Mouse (Mus musculus) thymus, adult 2 months (tissue): ENCODE measurements at regions not wholly inside any gene's neighbourhood (a gene's known extent, or its start where the extent isn't known, plus 50 kb on each side); places are given as distances from the start of the nearest gene placed in this dataset.

ENCODE experiments used
- DNase-seq: peaks from one replicate; pipeline ENCODE4 v3.0.0; 2021
- H3K27ac ChIP-seq: fragments of 200-500 bp; 2 replicates; pipeline ENCODE4 v1.5.1; 2012; ENCODE audit warnings: low read length, control low read depth; ENCODE audit not compliant: control insufficient read depth, insufficient read depth
- H3K27me3 ChIP-seq: fragments of 200-500 bp; 2 replicates; pipeline ENCODE4 v1.6.1; 2012; ENCODE audit warnings: mild to moderate bottlenecking, low read length, moderate library complexity, mixed read lengths; ENCODE audit not compliant: control insufficient read depth, insufficient read depth
- H3K36me3 ChIP-seq: fragments of 200-500 bp; 2 replicates; pipeline ENCODE4 v1.6.1; 2012; ENCODE audit warnings: mild to moderate bottlenecking, low read length, moderate library complexity; ENCODE audit not compliant: control insufficient read depth, insufficient read depth
- H3K4me1 ChIP-seq: fragments of 200-500 bp; replicated peaks from 2 replicates; pipeline ENCODE4 v1.6.1; 2012; ENCODE audit warnings: low read length; ENCODE audit not compliant: control insufficient read depth, insufficient read depth
- H3K4me3 ChIP-seq: fragments of 200-500 bp; 2 replicates; pipeline ENCODE4 v1.5.1; 2012; ENCODE audit warnings: mild to moderate bottlenecking, low read length, control low read depth, moderate library complexity; ENCODE audit not compliant: control insufficient read depth, insufficient read depth
- CTCF ChIP-seq: fragments of 200-500 bp; IDR thresholded peaks from 2 replicates; pipeline ENCODE4 v1.5.1; 2012; ENCODE audit warnings: mild to moderate bottlenecking, control low read depth, low read length, moderate library complexity, borderline replicate concordance; ENCODE audit not compliant: control insufficient read depth, poor library complexity, insufficient read depth; ENCODE audit errors: extremely low read depth
- POLR2A ChIP-seq: fragments of 200-500 bp; IDR thresholded peaks from 2 replicates; pipeline ENCODE4 v1.6.1; 2012; ENCODE audit warnings: mild to moderate bottlenecking, low read length, control low read depth, moderate library complexity; ENCODE audit not compliant: control insufficient read depth, poor library complexity, insufficient read depth; ENCODE audit errors: extremely low read depth
- WGBS: fragments of 180-500 bp; shearing (Covaris S2); methylation state at CpG from one replicate; pipeline ENCODE4 v1.1.7; 2018; 5-methylcytosine and 5-hydroxymethylcytosine counted together

DNA sequence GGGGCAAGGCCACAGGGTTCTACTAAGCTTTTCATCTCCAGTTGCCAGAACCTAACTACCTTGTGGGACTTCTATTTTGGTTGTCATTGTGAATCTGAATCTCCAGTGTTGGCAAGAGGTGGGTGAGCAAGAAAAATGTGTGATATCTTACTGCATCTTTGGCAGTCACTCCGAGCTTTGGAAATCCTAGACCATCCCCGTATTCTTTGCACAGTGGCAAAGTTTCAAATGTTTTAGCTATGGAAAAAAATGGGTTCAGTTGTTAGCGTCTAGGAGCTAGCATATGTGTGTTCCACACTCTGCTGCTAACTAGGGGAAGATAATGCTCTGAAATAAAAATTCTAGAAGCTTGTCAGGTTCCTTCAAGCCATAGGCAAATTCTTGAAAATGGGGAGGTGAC, 337.4 kb upstream of the 4930583I09Rik start:
- no peaks in the 10 kb centered on the region for H3K4me1 ChIP-seq
- DNase-seq: no peak
- no peak overlapping the region for H3K27ac ChIP-seq
- no peak overlapping the region for H3K4me3 ChIP-seq
- H3K27me3 ChIP-seq: no peaks in the 10 kb centered on the region
- TF ChIP-seq CTCF (no peak), POLR2A (no peak)
- WGBS: 94% methylated on average over 3 of the region's 3 CpGs
- no peaks in the 10 kb centered on the region for H3K36me3 ChIP-seq

DNA sequence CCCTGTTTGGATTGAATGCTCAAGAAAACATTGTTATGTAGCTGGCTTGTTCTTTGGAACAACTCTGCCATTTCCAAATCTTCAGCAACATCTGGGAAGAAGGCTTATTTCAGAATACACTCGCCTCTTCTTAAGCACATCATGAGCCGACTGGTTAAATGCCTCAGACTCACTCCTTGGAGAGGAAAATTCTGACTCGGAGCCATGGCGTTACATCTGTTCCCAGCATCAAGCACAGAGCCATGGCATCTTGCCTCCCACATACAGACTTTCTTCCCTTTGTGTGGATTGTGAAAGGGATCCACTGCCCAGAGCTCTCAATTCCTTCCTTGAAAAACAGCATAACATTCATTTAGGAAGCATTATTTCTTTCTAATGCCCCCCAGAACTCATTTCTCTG, 334.8 kb upstream of the 4930583I09Rik start:
- no peak for TF ChIP-seq POLR2A
- no peak for TF ChIP-seq CTCF
- Histone ChIP-seq H3K4me3 (no peak overlapping the region), H3K4me1 (no peaks in the 10 kb centered on the region), H3K36me3 (no peaks in the 10 kb centered on the region), H3K27ac (no peak overlapping the region), H3K27me3 (no peaks in the 10 kb centered on the region)
- WGBS: 84% methylated on average over 4 of the region's 4 CpGs
- no peak for DNase-seq

DNA sequence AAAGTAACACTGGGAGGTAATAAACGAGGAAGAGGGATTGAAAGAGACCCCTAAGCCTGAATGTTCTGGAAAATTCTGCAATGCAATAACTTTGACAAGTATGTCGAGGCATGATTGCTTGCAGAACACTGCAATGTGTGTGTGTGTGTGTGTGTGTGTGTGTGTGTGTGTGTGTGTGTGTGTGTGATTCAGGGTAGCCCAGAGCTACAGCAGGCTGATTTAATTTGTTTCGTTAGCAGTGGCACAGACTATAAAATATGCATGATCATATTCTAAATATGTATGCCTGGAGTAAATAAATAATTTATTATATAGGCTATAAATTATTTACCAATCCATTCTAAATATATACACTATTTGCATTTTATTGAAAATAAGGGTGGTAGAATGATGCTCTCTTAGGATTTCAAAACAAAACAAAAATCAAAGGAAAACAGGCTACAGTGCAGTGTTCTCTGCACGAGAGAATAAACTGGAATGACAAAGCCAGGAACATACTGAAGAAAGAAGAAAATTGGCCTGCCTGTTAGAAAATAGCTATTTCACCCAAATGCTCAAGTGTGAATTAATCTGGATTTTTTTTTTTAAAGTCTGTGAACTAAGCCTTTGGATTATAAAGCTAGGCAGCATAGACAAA, 334.2 kb upstream of the 4930583I09Rik start:
- H3K4me1 ChIP-seq: no peaks in the 10 kb centered on the region

DNA sequence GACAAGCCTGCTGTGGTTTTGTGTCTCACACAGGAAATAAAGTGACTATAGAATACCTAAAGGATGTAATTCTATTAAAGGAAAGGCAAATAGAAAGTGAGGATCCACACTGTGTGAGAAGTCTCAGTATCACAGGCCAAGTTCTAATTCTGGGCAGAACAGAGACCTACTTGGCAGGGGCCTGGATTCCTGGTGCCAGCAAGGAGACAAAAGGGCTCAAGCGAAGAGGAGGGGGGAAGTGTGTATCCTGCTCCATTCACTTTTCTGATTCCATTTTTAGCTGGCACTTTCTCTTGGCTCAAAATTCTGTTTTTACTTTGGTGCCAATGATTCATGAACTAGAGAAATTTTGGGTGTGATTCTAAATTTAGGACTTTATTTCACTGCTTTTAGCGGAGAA, 310.5 kb upstream of the 4930583I09Rik start:
- TF ChIP-seq POLR2A (no peak), CTCF (no peak)
- WGBS: 85% methylated on average over 2 of the region's 2 CpGs
- Histone ChIP-seq H3K4me1 (no peaks in the 10 kb centered on the region), H3K36me3 (no peaks in the 10 kb centered on the region), H3K27me3 (no peaks in the 10 kb centered on the region), H3K4me3 (no peak overlapping the region), H3K27ac (no peak overlapping the region)
- DNase-seq: no peak

More for the DNA sequence above, 334.2 kb upstream of the 4930583I09Rik start:
- TF ChIP-seq POLR2A: no peak
- no peak for TF ChIP-seq CTCF
- Histone ChIP-seq H3K36me3 (no peaks in the 10 kb centered on the region), H3K27ac (no peak overlapping the region), H3K27me3 (no peaks in the 10 kb centered on the region), H3K4me3 (no peak overlapping the region)
- 79% methylated on average over 4 of the region's 4 CpGs for WGBS
- no peak for DNase-seq

DNA sequence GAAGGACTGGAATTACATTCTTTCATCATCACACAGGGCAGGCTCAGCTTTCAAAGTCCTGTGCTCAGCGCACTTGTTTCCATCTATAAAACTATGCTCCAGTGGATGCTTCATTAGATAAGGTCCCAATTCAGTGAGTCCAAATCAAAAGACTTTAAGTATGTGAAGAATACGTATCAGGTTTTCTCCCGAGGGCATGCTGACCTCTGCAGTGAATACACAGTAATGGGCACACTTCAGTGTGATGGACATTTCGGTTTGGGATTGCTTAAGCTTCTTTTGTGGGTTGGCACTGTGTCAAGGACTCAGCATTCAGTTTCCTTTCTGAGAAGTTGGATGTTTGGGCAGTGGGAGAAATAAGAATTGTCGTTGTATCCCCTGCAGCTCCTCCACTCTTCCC, 278.8 kb upstream of the 4930583I09Rik start:
- Histone ChIP-seq H3K4me1 (no peaks in the 10 kb centered on the region), H3K27me3 (no peaks in the 10 kb centered on the region), H3K4me3 (no peak overlapping the region), H3K27ac (no peak overlapping the region), H3K36me3 (no peaks in the 10 kb centered on the region)
- TF ChIP-seq CTCF (no peak), POLR2A (no peak)
- no peak for DNase-seq
- WGBS: 85% methylated on average over 5 of the region's 5 CpGs

DNA sequence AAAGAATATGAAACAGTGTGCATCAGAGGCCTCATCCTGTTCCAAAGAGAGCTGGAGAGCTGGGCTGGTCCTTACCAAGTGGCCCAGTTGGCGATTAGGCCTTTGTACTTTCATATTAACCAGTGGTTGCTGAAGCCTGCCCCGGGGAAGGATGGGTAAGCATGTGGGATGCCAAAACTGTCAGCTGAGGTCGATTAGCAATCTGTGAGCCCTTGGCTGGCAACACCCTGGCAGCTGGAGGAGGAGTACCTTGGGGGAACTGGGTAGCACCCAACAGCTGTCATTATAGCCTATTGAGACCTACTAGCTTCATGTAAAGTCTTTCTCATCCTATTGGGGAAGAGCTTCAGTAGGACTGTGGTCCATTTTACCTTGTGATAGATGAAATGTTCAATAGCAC, 277.2 kb upstream of the 4930583I09Rik start:
- Histone ChIP-seq H3K4me1 (no peaks in the 10 kb centered on the region), H3K27me3 (no peaks in the 10 kb centered on the region), H3K4me3 (no peak overlapping the region), H3K27ac (no peak overlapping the region), H3K36me3 (no peaks in the 10 kb centered on the region)
- no peak for TF ChIP-seq POLR2A
- TF ChIP-seq CTCF: no peak
- 78% methylated on average over 3 of the region's 3 CpGs for WGBS
- no peak for DNase-seq

DNA sequence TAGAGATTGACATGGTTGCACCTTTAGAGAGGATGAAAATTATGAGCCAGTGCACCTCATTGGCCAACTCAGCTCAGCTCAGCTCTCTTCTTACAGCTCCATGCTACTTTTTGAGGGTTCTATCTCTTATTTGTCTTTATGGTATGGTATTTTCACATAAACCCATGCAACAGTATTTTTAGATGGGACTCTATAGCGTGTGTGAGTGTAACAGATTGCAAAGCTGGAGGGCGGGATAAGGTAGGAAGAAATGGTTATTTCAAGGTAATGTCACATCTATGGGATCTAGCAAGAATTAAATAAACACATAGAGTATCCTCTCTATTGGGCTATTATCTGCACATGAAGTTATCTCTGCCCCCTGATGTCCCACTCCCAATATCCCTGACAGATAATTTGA, 269.8 kb upstream of the 4930583I09Rik start:
- H3K4me1 ChIP-seq: no peaks in the 10 kb centered on the region
- H3K27ac ChIP-seq: no peak overlapping the region
- H3K36me3 ChIP-seq: no peaks in the 10 kb centered on the region
- no peaks in the 10 kb centered on the region for H3K27me3 ChIP-seq
- H3K4me3 ChIP-seq: no peak overlapping the region
- DNase-seq: no peak
- TF ChIP-seq CTCF (no peak), POLR2A (no peak)
- WGBS: 87% methylated on average over 2 of the region's 2 CpGs
